Mouse (Mus musculus) lung, postnatal 0 days (tissue): ENCODE measurements at regions not wholly inside any gene's neighbourhood (a gene's known extent, or its start where the extent isn't known, plus 50 kb on each side); places are given as distances from the start of the nearest gene placed in this dataset.
"Not testable (repeated sequence)": the region's sequence is repeated elsewhere in the genome, so short reads cannot be mapped to it uniquely, and the experiment has no call there.

Experiments used
- CTCF ChIP-seq: IDR thresholded peaks from 2 replicates; pipeline ENCODE4 v1.5.1; 2016; ENCODE audit warnings: antibody characterized with exemption, mild to moderate bottlenecking
- EP300 ChIP-seq: IDR thresholded peaks from 2 replicates; pipeline ENCODE4 v1.6.1; 2016; ENCODE audit warnings: antibody characterized with exemption, mild to moderate bottlenecking, control low read depth

- not testable (repeated sequence) for TF ChIP-seq CTCF, EP300
Measured at GRCm38 (mm10) chr13:5413009-5413408, 448.3 kb upstream of the Klf6 start.
